Mouse (Mus musculus): ENCODE measurements around the gene Pik3ap1. TPM values are rescaled to one million over a fixed set of nuclear protein-coding genes. Genes with fewer than 3 reads are reported as not detected.

Pik3ap1 gene
- polyA plus RNA-seq, 1 experiment from 2014 or later: 1.9 TPM

DNA sequence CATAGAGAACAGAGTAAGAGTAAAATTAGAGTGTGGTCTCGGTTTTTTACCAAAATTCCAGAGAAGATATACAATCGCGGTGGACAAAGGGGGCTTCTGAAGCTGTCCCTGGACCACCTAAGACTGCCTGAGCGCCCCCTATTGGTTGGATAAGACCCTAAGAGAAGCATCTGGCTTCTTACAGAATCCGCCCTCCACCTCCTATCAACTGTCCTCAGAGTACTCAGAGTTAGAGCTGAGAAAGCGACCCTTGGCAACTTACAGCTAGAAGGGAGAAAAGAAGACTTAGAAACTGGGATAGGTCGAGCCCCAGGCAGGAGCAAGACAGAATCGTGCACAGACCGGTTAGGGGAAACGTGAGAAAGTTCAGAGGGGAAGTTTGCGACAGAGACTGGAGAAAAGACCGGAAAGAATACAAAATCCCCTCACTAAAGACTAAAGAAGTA, 473 bp downstream of the Pik3ap1 start:
- peak overlapping the region; percentile 65; the same call in 1 of the 2 replicates for H3K27ac ChIP-seq
- peak overlapping the region; percentile 69 for H3K4me3 ChIP-seq
- 13% methylated on average over 12 of the region's 12 CpGs for WGBS
- H3K9me3 ChIP-seq: no peaks in the 10 kb centered on the region
- H3K4me1 ChIP-seq: peaks cover 19% of the 10 kb centered on the region
- DNase-seq (ENCODE audit: extremely low spot score, low spot score): peak; percentile 35
- H3K27me3 ChIP-seq (ENCODE audit: poor library complexity, severe bottlenecking): peaks cover 37% of the 10 kb centered on the region
- H3K36me3 ChIP-seq (replicated peaks): no peaks in the 10 kb centered on the region

DNA sequence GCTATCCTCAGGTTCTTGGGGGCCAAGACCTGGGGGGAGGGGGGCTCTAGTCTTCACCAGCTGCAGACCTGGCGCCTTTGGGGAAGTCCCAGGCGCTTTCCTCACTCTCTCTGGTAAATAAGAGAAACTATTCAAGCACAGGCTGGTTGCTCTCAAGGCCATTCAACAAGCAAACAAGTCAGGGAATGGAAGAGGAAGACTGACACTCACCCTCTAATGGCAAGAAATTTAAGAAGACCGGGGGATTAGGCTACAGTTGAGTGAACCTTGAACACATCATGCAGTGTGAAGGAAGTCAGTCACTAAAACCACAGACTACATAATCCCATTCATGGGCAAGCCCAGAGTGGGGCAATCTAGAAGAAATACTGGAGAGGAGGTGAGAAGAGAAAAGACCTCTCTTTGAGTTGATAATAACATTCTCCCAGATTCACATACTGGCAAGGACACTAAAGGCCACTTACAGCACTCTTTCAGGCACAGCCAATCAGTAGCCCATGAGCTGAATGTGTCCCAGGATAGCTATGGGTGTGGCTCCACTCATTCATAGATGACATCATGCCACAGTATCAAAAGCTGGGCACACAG, 2.4 kb downstream of the Pik3ap1 start:
- Histone ChIP-seq H3K27me3 (ENCODE audit: poor library complexity, severe bottlenecking) (peaks cover 37% of the 10 kb centered on the region), H3K4me3 (no peak overlapping the region), H3K27ac (no peak overlapping the region), H3K4me1 (peaks cover 11% of the 10 kb centered on the region), H3K36me3 (replicated peaks) (no peaks in the 10 kb centered on the region), H3K9me3 (no peaks in the 10 kb centered on the region)
- 81% methylated on average over 3 of the region's 3 CpGs for WGBS
- no peak for DNase-seq (ENCODE audit: extremely low spot score, low spot score)

DNA sequence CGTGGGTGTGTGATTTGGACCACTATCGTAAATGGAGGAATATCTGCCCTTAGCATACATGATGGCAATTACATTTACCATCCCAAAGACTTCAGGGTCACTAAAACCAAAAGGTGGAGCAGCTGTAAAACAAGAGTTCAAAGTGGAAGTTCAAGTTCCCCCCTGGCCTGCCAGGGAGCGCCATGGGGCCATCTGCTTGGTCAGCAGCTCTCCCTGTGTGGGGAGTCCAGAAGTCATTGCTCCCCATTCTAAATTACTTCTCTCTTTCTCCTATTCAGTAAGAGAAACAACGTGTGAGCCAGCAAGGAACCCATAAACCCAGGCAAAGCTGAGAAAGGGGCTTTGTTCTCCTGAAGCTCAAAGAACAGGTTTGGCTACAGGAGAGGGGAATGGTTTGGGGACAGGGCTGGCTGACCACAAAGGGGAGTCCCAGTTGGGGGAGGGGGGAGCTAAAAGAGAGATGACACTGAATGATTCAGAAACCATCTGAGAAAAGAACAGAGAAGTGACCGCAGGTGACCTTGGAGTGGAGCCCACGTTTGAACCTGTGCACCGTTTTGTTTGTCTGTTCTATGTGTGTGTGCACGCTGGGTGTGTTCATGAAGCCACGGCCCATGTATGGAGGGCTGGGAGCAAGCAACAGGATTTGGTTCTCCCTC, 3.2 kb downstream of the Pik3ap1 start:
- WGBS: 76% methylated on average over 9 of the region's 9 CpGs
- no peak for DNase-seq (ENCODE audit: extremely low spot score, low spot score)
- H3K27me3 ChIP-seq (ENCODE audit: poor library complexity, severe bottlenecking): peaks cover 35% of the 10 kb centered on the region
- H3K4me1 ChIP-seq: peaks cover 11% of the 10 kb centered on the region
- no peaks in the 10 kb centered on the region for H3K9me3 ChIP-seq
- H3K36me3 ChIP-seq (replicated peaks): no peaks in the 10 kb centered on the region
- H3K4me3 ChIP-seq: no peak overlapping the region
- no peak overlapping the region for H3K27ac ChIP-seq

DNA sequence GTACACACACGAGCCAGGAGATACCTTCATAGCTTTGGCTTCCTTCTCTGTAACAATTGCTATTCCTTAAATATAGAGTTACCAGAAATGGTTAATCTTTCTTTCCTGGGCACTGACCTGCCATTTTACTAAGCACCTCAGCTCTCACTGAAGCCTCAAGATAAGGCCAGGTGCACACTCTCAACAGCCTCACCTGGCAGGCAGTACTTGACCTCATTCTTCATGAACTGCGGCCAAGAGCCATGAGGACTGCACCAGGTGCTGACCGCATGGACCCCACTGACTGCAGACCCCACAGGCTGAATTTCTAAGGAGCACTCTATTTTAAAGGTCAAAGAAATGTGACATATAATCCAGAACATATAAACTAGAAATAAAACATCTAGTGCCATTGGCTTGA, 5.7 kb downstream of the Pik3ap1 start:
- no peaks in the 10 kb centered on the region for H3K36me3 ChIP-seq (replicated peaks)
- no peak overlapping the region for H3K27ac ChIP-seq
- peaks cover 10% of the 10 kb centered on the region for H3K27me3 ChIP-seq (ENCODE audit: poor library complexity, severe bottlenecking)
- H3K4me1 ChIP-seq: no peaks in the 10 kb centered on the region
- no peak for DNase-seq (ENCODE audit: extremely low spot score, low spot score)
- H3K9me3 ChIP-seq: no peaks in the 10 kb centered on the region; the same call in 1 of the 2 replicates
- 95% methylated on average over 3 of the region's 3 CpGs for WGBS
- no peak overlapping the region for H3K4me3 ChIP-seq

DNA sequence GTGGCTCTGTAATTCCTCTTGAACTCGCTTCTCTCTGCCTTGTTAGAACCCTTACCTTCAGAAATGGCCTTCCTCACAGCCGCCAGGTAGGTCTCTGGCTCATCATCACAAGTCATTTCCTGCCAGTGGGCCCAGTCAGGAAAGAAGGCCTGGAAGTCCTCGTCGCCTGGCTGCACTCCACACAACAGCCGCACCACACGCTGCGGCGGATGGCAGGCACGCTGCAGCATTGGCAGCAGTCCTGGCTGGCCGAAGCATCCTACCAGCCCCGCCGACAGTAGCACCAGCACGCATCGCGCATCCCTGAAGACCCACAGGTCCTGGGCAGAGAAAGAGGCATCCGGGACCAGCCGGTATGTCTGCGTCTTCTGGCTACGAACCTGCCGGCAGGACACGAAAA, 9.1 kb downstream of the Pik3ap1 start:
- no peaks in the 10 kb centered on the region for H3K4me1 ChIP-seq
- WGBS: 91% methylated on average over 21 of the region's 21 CpGs
- H3K4me3 ChIP-seq: no peak overlapping the region
- no peaks in the 10 kb centered on the region for H3K27me3 ChIP-seq (ENCODE audit: poor library complexity, severe bottlenecking)
- no peaks in the 10 kb centered on the region for H3K36me3 ChIP-seq (replicated peaks)
- no peak overlapping the region for H3K27ac ChIP-seq
- no peak for DNase-seq (ENCODE audit: extremely low spot score, low spot score)
- no peaks in the 10 kb centered on the region; the same call in 1 of the 2 replicates for H3K9me3 ChIP-seq

DNA sequence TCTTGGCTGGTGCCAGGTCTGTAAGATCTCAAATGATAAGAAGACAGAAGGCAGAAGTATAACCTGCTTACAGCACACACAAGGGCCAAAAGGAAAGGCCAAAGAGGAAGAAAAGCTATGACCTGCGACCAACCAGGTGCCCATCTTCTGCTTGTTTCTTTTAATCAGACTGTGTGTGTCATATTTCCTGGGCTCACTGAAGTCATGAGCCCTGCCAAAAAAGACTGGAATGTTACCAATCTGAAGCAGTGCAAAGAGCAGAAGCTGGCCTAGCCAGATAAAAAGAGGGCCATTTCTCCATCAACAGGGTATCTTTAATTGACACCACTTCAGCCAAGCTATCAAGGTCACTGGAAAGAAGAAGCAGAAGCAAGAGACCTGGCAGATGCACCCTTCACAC, 9.8 kb downstream of the Pik3ap1 start:
- no peak overlapping the region for H3K27ac ChIP-seq
- H3K4me3 ChIP-seq: no peak overlapping the region
- H3K4me1 ChIP-seq: no peaks in the 10 kb centered on the region
- no peaks in the 10 kb centered on the region for H3K27me3 ChIP-seq (ENCODE audit: poor library complexity, severe bottlenecking)
- no peaks in the 10 kb centered on the region for H3K36me3 ChIP-seq (replicated peaks)
- no peak for DNase-seq (ENCODE audit: extremely low spot score, low spot score)
- H3K9me3 ChIP-seq: no peaks in the 10 kb centered on the region; the same call in 1 of the 2 replicates
- WGBS: 94% methylated on average over 1 of the region's 1 CpGs

DNA sequence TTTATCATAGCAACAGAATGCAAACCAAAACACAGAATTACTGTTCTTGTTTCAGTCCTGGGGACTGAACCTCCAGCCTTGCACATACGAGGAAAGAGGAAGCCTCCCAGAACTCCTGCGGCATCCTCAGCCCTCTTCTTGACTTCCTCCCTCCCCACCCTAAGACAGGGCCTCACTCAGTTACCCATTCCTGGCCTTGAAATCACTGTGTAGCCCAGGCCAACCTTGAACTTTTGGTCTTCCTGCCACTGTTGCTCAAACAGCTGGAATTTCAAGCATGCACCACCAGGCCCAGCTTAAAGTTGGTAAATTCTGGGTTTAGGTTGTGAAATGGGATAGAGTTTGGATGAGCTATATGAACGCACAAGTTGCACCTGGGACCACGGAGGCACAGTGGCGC, 10.2 kb downstream of the Pik3ap1 start:
- Histone ChIP-seq H3K27me3 (ENCODE audit: poor library complexity, severe bottlenecking) (no peaks in the 10 kb centered on the region), H3K4me1 (no peaks in the 10 kb centered on the region), H3K27ac (no peak overlapping the region), H3K4me3 (no peak overlapping the region), H3K36me3 (replicated peaks) (no peaks in the 10 kb centered on the region), H3K9me3 (no peaks in the 10 kb centered on the region; the same call in 1 of the 2 replicates)
- no peak for DNase-seq (ENCODE audit: extremely low spot score, low spot score)
- 91% methylated on average over 5 of the region's 5 CpGs for WGBS

DNA sequence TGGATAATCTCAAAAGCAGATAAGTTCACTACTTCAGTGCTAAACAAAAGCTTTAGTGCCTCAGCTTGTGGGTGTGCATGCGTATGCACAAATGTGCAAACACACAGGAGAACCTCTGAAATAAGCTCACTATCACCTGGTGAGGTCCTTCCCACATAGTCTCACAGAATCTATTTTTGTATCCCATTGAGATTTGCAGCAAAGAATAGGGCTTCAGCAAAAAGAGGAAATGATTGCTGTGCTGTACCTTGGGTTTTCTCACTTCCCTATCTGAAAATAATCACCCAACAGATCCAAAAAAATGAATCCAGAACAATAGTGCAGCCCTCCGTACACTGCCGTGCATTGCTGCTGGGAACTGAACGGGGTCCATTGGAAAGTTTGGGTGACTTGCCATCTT, 12.6 kb downstream of the Pik3ap1 start:
- no peaks in the 10 kb centered on the region; the same call in 1 of the 2 replicates for H3K9me3 ChIP-seq
- WGBS: 90% methylated on average over 4 of the region's 4 CpGs
- no peak overlapping the region for H3K4me3 ChIP-seq
- H3K27ac ChIP-seq: no peak overlapping the region
- DNase-seq (ENCODE audit: extremely low spot score, low spot score): no peak
- no peaks in the 10 kb centered on the region for H3K27me3 ChIP-seq (ENCODE audit: poor library complexity, severe bottlenecking)
- H3K36me3 ChIP-seq (replicated peaks): no peaks in the 10 kb centered on the region
- H3K4me1 ChIP-seq: no peaks in the 10 kb centered on the region

DNA sequence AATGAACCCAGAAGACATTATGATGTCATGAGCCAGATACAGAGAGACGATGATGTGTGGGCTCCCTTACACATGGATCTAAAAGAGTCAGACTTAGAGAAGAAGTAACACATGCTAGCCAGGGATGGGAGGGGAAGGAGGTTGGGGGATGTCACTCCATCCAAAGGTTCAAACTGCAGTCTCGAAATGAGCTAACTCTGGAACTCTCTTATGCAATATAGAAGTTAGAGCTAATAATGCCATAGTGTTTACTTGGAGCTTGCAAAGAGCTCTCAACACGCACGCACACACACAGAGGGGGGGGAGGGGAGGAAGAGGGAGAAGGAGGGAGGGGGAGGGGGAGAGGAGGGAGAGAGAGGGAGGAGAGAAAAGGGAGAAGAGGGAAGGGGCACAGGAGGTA, 13.5 kb downstream of the Pik3ap1 start:
- 81% methylated on average over 4 of the region's 4 CpGs for WGBS
- H3K9me3 ChIP-seq: no peaks in the 10 kb centered on the region; the same call in 1 of the 2 replicates
- H3K36me3 ChIP-seq (replicated peaks): no peaks in the 10 kb centered on the region
- H3K27me3 ChIP-seq (ENCODE audit: poor library complexity, severe bottlenecking): no peaks in the 10 kb centered on the region
- H3K27ac ChIP-seq: no peak overlapping the region
- no peak overlapping the region for H3K4me3 ChIP-seq
- no peak for DNase-seq (ENCODE audit: extremely low spot score, low spot score)
- H3K4me1 ChIP-seq: no peaks in the 10 kb centered on the region

DNA sequence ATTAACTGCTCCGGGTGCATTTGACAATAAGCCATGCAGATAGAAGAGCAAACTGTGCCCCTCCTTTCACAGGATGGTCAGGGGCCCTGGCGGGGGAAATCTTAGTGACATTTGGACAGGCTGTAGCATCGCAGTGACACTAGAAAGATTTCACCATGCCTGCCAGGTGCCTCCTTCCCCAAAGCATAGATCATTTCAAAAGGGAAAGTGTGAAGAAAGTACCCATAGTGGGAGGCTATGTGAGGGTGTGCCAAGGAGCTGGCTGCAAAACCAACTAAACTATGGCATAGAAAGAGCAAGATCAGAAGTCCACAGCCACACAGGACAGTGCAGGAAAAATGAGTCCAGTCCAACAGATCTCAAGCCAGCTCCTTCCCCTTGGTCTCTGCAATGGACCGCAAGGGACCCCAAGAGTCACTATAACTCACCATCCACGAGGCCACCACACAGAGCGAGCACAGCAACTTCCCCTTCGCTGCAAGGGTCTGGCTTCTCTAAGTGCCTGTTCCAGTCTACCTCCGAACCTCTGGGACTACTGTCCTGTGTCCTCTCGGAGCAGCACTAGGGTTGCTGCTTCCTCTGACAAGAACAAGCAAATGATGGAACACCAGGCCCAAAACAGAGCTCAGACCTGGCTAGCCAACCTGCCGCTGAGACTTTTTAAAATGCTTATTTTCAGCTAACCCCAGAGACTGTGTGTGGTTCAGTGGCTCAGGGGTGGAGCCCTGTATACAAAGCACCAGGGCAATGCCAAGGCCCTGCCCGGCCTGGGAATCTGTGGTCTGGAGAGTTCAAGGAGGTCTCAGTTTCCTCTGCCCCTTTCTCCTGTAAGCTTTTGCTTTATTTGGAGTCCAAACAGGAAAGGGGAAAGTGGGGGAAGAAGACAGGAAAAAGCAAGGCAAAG, 15.1 kb downstream of the Pik3ap1 start:
- H3K4me3 ChIP-seq: no peak overlapping the region
- H3K27me3 ChIP-seq (ENCODE audit: poor library complexity, severe bottlenecking): no peaks in the 10 kb centered on the region
- H3K9me3 ChIP-seq: no peaks in the 10 kb centered on the region; the same call in 1 of the 2 replicates
- no peak overlapping the region for H3K27ac ChIP-seq
- H3K4me1 ChIP-seq: no peaks in the 10 kb centered on the region
- no peak for DNase-seq (ENCODE audit: extremely low spot score, low spot score)
- 84% methylated on average over 11 of the region's 11 CpGs for WGBS
- H3K36me3 ChIP-seq (replicated peaks): no peaks in the 10 kb centered on the region

DNA sequence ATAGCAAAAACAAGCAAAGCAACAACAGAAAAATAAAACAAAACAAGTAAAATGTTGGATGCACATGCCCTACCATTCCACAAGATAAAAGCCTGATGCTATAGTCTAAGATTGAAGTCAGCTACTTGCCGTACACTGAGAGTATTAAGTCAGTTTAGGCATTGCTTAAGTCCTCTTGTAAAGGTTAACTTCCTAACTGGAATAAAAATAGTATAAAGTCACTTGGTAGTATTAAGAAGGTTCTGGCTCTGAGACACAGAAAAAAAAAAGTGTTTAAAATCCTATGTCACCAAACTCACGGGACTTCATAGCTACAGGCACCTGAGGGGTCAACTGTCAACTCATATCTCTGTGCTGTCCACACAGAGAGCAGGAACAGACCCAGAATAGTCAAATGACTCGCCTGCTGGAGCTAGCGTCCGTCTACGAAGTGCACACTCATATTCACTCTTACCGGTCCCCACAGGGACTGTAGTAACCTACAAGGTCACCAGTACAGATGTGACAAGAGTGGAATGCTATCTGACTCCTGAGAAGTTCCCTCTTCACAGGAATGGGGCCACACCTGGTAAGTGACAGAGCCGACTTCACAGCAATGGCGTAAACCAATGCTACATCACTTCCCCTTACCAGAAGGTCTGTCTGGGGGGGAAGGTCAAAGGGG, 17.9 kb downstream of the Pik3ap1 start:
- Histone ChIP-seq H3K9me3 (no peaks in the 10 kb centered on the region), H3K36me3 (replicated peaks) (no peaks in the 10 kb centered on the region), H3K4me3 (no peak overlapping the region), H3K27ac (no peak overlapping the region), H3K27me3 (ENCODE audit: poor library complexity, severe bottlenecking) (no peaks in the 10 kb centered on the region), H3K4me1 (no peaks in the 10 kb centered on the region)
- no peak for DNase-seq (ENCODE audit: extremely low spot score, low spot score)
- WGBS: 88% methylated on average over 9 of the region's 9 CpGs

DNA sequence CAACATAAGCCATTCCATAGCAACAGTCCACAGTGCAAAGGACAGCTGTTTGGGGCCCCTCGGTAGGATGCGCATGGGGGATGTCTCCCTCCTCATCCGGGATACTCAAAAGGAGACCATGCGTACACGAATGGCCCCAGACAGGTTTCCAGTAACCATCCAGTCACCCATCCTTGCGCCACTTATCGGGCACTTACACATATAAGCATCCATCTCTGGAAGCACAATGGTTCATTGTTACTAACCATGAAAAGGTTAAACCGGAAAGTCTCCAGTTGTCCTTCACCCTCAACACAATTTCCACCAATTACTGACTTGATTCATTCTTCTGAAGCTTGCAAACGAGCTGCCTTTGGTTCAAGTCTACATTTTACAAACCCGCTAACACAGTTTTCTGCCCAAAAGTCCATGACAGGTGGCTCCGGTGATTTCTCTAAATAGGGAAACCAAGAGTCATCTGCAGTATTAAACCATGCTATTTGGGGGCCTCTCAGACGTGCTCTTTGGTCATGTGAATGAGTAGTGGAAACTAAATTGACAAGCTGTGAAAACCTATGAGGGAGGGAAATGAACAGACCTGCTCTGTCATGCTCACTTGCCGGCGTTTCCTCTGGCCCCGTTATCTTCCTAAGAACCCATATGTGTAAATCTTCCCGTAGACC, 18.6 kb downstream of the Pik3ap1 start:
- Histone ChIP-seq H3K4me1 (no peaks in the 10 kb centered on the region), H3K27ac (no peak overlapping the region), H3K27me3 (ENCODE audit: poor library complexity, severe bottlenecking) (no peaks in the 10 kb centered on the region), H3K36me3 (replicated peaks) (no peaks in the 10 kb centered on the region), H3K9me3 (no peaks in the 10 kb centered on the region), H3K4me3 (no peak overlapping the region)
- DNase-seq (ENCODE audit: extremely low spot score, low spot score): no peak
- 89% methylated on average over 16 of the region's 16 CpGs for WGBS
